21 mouse cellular contexts compared by ENCODE assay signal in the genomic region with DNA sequence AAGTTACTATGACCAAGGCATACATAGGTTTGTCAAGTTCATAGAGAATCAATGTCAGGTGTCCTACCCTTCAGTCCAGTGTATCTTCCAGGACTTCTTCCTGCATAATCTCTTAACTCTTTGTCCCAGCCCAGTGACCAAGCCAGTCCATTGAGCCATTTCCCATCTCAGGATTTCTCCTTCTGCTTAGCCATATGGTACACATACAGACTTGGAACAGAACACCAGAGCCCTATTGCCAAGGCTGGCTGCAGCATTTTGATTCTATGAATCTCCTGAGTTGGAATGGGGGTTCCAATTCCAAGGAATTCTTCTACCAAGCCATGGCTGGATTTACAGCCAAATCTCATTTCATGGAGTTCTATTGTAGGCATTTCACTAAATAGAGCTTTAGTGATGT. TPM values are rescaled to one million over a fixed set of nuclear protein-coding genes. Genes with fewer than 3 reads are reported as not detected.
DNase-seq lines count a peak whose midpoint lies in the region; ATAC-seq and TF ChIP-seq lines count a peak whose summit lies in the region.
"Had no signal": no experiment of that assay in that cellular context is flagged by ENCODE, and none has a peak within 500 bp of the region (broad histone marks: within the 10 kb centered on the region; RNA-seq: fewer than 3 reads in every experiment).

No protein-coding gene starts in this region.

- no peaks in the 10 kb centered on the region; the same call in 1 of the 2 replicates for H3K27me3 ChIP-seq in cerebellum, adult 2 months (ENCODE audit: control insufficient read depth, insufficient read depth, low read length)
- no peaks in the 10 kb centered on the region for H3K27me3 ChIP-seq in heart, embryonic 12.5 days (replicated peaks)
- H3K27me3 ChIP-seq: embryonic facial prominence, embryonic 13.5 days; forebrain, embryonic 12.5 days; hindbrain, embryonic 12.5 days had no signal

- no peak for TF ChIP-seq POLR2A in cerebellum, adult 2 months (IDR thresholded peaks at IDR 0.05; ENCODE audit: borderline replicate concordance, insufficient read depth, low read length)

- ATAC-seq in frontal cortex, adult (ENCODE audit: low TSS enrichment), result peak; percentile 23; the same call in 1 of the 2 replicates
- ATAC-seq in inflammation-experienced regulatory T-cells, adult 6 months, result no peak
- no peak for ATAC-seq in heart, embryonic 12.5 days (ENCODE audit: insufficient number of reproducible peaks, low FRiP score)
- ATAC-seq: forebrain, embryonic 16.5 days; hindbrain, embryonic 16.5 days had no signal

- peaks cover 3% of the 10 kb centered on the region; the same call in 1 of the 2 replicates for H3K4me1 ChIP-seq in cerebellum, adult 2 months (ENCODE audit: control insufficient read depth, insufficient read depth, low read length)
- peaks cover 16% of the 10 kb centered on the region for H3K4me1 ChIP-seq in heart, embryonic 12.5 days (replicated peaks)

- H3K9ac ChIP-seq in heart, embryonic 12.5 days, result no peak overlapping the region
- H3K9ac ChIP-seq: embryonic facial prominence, embryonic 13.5 days; forebrain, embryonic 12.5 days; hindbrain, embryonic 12.5 days had no signal

- no peaks in the 10 kb centered on the region for H3K9me3 ChIP-seq in heart, embryonic 12.5 days (replicated peaks)
- H3K9me3 ChIP-seq: embryonic facial prominence, embryonic 13.5 days; forebrain, embryonic 12.5 days; hindbrain, embryonic 12.5 days had no signal

- H3K36me3 ChIP-seq in heart, embryonic 12.5 days, result no peaks in the 10 kb centered on the region
- H3K36me3 ChIP-seq: embryonic facial prominence, embryonic 13.5 days; forebrain, embryonic 12.5 days; hindbrain, embryonic 12.5 days had no signal

- H3K27ac ChIP-seq in cerebellum, adult 2 months (ENCODE audit: insufficient read depth, low read length), result no peak overlapping the region
- H3K27ac ChIP-seq in heart, embryonic 12.5 days (ENCODE audit: poor library complexity, severe bottlenecking), result no peak overlapping the region
- H3K27ac ChIP-seq: embryonic facial prominence, embryonic 13.5 days; forebrain, embryonic 12.5 days; gastrocnemius, adult 2 months; hindbrain, embryonic 12.5 days had no signal

- DNase-seq in frontal cortex, postnatal 36 days (ENCODE audit: low spot score in 2 of 2), result no peak
- DNase-seq in cerebellum, adult 2 months, result peak; percentile 29 to 81
- DNase-seq in cerebellum, postnatal 10 days, result peak; percentile 68
- no peak for DNase-seq in spleen, postnatal 36 days (ENCODE audit: low spot score in 2 of 2)
- no peak for DNase-seq in T-cell, adult 2 months (ENCODE audit: low spot score)
- DNase-seq: adrenal gland, adult 8-10 months; adrenal gland, postnatal 36 days; gastrocnemius, adult 2 months; gastrocnemius, postnatal 36 days; heart, adult 11 months; heart, postnatal 10 days; heart, postnatal 4 days; kidney, adult 18-20 months had no signal

- TF ChIP-seq CTCF in cerebellum, adult 2 months (IDR thresholded peaks at IDR 0.05; ENCODE audit: borderline replicate concordance, insufficient read depth, low read depth, low read length), result no peak

- no peak overlapping the region for H3K4me3 ChIP-seq in cerebellum, adult 2 months (replicated peaks; ENCODE audit: insufficient read depth, low read depth, low read length)
- H3K4me3 ChIP-seq in heart, embryonic 12.5 days, result no peak overlapping the region
- H3K4me3 ChIP-seq: embryonic facial prominence, embryonic 13.5 days; forebrain, embryonic 12.5 days; gastrocnemius, adult 2 months; hindbrain, embryonic 12.5 days had no signal

- no peak overlapping the region for H3K4me2 ChIP-seq in heart, embryonic 12.5 days
- H3K4me2 ChIP-seq: embryonic facial prominence, embryonic 13.5 days; forebrain, embryonic 12.5 days; hindbrain, embryonic 12.5 days had no signal

RNA-seq across cellular contexts. Expression of a gene that starts 10.8 kb away (rescaled TPM):
- 5.7 and 5.9 TPM in 2 replicates for polyA plus RNA-seq in cerebellum, adult 2 months (2012; rRNA removed)
- 10 to 100 TPM; 36.0 to 50.7 (median 38.6) TPM for polyA plus RNA-seq in inflammation-experienced regulatory T-cells, adult 6 months (2017; shearing (Covaris generic))
- 36.8 and 41.0 TPM in 2 replicates for polyA plus RNA-seq in heart, embryonic 12.5 days (2016; fragmentation: Nextera tagmentation; extraction: Ambion mirVana)

Comparison
In these comparisons a context has a peak if more than half of its experiments do, and no peak if none do; other contexts are left out.
1. DNase-seq: peak in cerebellum, adult 2 months (2 of 2) and cerebellum, postnatal 10 days (2 of 2); none in frontal cortex, postnatal 36 days (0 of 2), spleen, postnatal 36 days (0 of 2) and T-cell, adult 2 months (single experiment).